Mouse (Mus musculus) ovary, postnatal 14 days (tissue): ENCODE results near the gene Hoxb13.

Source experiments
- DNase-seq: peaks from one replicate; pipeline ENCODE4 v3.0.0; 2022; ENCODE audit warnings: low spot score

Hoxb13 gene

DNA sequence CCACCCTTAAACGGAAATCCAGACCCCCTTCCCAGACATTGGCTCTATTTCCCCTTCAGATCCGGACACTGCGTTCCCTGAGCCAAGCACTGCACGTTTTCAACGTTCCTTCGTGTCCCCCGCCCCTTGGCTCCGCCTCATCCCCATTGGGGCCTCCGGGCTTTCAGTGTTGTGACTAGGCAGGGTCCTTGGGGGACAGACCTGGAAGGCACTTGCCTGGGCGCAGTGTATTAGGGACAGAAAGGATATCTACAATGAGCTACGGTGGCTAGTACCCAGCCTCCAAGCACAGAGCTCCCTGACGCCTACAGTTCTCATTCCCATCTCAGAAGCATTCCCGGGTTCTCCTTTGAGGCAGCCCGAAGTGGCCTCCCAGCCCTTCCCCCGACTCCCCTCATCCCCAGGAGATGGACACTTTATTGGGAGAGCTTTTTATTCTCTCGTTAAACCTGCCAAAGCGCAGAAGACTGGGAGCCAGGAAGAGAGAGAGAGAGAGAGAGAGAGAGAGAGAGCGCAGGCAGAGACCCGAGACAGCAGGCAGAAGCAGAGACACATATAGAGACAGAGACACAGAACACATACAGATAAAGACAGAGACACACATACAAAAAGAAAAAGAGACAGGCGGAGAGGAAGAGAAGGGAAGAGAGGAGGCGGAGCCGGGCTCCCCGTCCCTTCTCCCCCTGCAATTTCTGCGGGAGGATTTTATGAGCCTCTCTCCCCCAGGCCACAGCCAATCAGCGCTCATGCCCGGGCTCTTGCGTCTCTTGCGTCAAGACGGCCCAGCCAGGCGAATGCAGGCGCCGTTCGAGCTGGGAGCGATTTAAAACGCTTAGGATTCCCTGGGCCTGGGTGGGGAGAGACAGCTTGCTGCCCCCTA lies at the start of gene Hoxb13:
Gene Hoxb13 (plus strand): TSS at position 796 of the 880 bp plus-strand sequence.
- DNase-seq, result no peak

- peak; percentile 73 for DNase-seq
These were observed 48.4 kb upstream of the Hoxb13 start for GRCm38 (mm10) chr11:96145622-96146270.

DNA sequence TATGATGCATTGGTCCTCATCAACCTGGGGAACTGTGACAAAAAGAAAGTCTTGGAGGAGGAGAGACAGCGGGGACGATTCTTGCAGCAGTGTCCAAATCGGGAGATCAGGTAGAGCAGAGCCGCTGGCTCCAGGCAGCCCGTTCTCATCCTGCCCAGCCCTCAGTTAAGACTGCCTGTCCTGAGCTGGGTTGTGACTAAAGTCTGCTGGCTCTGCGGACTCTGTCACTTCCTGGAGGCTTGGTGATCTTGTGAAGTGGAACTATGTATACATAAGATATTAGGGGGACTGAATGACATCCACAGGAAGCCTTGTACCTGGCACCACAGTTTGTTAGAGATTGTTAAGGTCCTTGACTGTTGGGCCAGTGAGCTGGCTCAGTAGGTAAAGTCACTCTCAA lies 46.6 kb upstream of the Hoxb13 start:
- no peak for DNase-seq

DNA sequence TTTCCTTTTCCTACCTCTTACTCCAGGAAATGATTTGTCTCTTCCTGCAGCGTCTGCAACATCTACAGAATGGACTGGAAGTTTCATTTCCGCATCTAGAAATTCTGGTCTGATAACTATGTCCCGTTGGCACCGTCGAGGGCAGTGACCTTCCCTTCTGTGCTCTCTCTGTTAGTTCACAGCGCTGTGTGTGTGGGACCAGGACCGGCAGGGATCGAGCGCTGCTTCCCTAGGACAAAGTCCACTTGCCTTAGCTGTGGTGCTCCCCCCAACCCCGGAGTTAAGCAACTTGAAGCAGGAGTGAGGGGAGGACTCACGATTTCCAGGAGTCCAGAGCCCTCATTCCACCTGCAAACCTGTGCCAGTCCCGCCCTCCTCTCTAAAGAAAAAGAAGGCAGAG lies 29.3 kb upstream of the Hoxb13 start:
- DNase-seq, result no peak

- DNase-seq, result no peak
These were observed 26.0 kb upstream of the Hoxb13 start for GRCm38 (mm10) chr11:96168125-96168524.

DNA sequence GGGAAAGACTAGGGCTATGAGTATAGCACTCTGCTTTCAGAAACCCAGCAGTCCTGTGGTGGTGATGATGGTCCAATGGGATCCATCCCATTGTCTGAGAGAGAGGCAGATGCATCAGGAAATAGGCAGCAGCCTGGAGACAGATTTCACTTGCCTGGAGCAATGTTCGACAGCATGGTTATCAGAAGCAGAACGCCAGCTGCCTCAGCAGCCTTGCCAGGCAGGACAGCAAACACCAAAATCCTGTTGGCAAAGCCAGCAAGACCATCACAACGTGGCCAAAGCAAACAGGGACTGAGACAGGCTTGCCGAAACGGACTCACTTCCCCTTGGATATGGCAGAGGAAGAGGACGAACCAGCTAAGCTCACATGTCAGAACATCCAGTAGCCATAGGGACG lies 25.1 kb upstream of the Hoxb13 start:
- DNase-seq, result no peak

DNA sequence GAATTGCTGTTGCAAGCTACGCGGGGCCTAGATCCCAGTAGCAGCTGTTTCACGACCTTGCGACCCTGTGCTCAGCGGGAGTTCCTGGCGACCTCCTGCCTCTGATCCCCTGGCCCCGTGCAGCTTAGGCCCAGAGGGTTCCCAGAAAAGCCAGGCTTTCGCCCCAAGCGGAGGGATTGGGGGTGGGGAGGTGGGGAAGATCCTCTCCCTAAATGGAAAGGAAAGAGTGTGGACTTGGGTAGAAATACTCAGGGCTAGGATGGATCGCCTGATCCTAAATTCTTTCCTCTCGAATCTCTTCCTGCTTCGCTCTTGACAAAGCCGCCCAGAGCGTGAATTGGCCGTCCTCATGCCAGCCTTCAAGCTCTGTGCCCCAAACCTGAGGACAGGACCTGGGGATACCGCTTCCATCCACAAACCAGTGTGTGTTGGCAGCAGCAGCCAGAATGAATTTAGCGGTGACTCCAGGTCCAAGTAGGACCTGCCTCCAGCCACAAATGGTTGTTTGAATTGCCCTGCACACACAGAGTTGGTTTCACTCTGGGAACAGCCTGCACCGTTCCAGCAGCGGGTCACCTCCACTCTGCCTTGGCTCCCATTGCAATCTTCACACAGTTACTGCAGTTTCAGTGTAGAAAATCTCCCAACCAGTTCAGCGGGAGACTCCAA lies 23.3 kb upstream of the Hoxb13 start:
- no peak for DNase-seq

- no peak for DNase-seq
These were observed 22.5 kb upstream of the Hoxb13 start for GRCm38 (mm10) chr11:96171601-96172000.

DNA sequence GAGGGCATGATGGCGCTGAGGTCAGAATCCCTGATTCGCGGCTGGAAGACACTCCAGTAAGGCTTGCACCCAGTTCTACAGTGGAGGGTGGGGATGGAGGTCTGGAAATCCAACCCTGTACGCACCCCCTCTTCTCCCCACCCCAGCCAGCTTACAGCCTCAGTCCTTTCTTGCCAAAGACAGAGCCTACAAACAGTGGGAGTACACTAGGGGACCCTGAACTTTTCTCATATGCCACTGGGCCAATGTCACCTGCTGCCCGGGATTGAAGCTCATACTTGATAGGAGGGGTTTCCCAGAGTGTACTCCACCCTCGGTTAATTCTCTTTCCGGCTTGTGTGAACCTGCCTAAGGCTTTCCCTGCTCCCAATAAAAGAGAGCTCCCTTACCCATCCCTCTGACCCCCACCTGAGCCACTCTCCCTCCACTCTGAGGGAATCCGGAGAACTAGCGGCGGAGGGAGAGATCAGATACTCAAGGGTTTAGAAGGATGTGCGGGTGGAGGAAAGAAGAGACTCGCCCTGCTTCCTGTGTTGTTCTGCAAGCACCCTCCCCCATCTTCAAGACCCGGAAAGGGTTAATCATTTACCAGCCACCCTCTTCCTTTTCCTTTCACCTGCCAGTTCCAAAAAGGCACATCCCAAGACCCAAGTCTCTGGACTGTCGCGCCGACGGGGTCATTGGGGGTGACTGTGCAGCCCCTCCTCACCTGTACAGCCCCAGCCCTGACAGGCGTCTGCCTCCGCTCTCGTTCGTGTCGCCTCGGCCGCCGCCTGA lies 21.4 kb upstream of the Hoxb13 start:
- DNase-seq, result no peak

DNA sequence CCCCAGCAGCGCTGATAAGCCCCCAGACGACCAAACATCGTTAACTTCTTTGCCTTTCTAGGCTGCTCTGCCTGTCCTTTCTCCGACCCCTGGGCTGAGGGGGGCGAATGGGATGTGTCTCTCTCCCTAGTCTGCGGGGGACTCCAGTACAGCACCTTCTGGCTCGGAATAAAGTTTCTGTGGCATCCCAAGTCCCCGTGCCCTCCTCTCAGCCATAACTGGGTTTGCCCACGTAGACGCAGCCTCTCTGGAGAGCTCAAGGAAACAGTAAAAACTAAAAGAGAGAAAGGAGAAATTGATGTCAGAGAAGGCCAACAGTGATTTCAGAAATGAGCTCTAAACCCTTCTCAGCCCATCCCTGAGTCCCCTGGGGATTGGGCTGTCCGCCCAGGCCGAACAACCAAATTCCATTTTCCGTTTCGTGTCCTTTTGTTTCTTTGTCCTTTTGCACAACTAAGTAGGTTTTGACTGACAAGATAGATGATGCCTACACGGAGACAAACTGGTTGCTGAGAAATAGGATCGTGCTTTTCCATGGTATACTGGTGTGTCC lies 20.8 kb upstream of the Hoxb13 start:
- DNase-seq, result no peak

- no peak for DNase-seq
These were observed 19.2 kb upstream of the Hoxb13 start for GRCm38 (mm10) chr11:96174881-96175280.

DNA sequence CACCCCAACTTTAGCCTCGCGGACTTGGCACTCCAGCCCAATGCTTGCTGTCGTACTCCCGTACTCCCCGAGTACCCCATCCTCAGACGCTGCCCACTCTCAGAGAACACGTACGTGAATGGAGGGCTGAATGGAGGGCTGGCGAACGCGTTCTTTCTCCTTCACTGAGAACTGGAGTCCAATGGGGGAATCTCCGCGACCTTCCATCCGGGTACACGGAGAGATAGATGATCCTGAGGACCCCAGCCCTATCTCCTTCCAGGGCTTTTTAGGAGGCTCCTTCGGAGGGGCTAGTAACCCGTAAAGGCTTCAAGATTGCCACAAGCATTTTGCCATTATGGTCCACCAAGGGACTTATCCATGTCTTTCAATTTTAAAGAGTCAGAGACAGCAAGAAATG lies 18.6 kb upstream of the Hoxb13 start:
- DNase-seq, result no peak

- no peak for DNase-seq
These were observed 18.1 kb upstream of the Hoxb13 start for GRCm38 (mm10) chr11:96175951-96176530.

DNA sequence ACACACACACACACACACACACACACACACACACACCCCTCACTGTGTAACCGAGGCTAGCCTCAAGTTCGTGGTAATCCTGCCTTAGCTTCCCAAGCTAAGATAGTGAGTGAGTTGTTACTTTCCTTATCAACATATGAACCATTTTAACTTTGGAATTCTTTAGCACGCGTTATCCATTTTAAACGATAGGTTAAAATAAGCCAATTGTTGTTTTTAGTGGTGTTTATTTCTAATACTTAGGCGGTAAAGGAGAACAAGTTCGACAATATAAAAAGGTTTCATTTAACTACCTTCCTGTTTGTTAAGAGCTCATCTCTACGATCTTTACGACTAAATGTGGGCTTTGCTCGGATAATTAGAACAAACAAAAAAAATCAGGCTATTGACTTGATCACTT lies 17.3 kb upstream of the Hoxb13 start:
- DNase-seq, result no peak

DNA sequence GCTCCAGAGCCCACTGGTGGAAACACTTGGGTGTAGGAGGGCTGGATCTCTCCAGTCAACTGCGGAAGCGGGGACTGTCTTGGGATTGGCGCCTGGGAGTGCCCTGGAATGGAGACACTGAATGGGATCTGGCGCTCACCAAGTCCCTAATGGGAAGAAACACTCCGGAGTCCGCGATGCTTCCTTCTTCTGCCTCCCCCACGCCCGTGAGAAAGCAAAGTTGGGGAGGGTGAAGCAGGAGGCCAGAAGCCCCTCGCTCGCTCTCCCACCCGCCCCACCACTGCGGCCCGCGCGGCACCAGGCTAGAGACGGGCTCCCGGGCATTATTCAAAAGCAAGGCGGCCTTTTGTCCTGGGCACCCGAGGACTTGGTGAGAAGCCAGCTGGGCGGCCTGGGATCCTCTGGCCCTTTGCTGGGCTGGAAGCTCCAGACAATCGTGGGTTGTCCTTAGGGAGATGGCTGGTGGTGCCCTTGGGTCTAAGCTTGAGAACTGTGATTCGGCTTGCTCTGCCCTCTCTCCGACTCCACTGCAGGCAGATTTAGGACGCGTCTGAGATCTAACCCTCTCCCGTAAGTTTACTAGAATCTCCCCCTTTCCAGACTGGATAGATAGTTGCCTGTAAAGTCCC lies 16.5 kb upstream of the Hoxb13 start:
- DNase-seq, result no peak

DNA sequence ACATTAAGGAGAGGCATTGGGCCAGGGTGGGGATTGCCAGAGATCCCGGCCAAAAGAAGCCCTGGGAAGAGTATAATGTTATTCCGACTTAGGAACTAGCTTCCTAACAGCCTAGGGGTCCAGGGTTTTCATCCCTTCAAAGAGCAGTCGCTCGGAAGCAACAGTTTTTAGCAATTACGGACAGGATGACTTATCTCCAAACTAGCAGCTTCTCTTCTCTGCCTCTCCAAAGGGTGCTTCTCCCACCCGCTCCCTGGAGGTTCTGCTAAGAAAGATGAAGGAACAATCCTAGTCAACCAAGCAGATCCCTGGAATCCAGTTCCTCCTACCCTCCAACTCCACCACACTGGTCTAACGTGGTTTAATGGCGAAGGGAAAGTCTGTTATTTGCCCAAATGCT lies 15.8 kb upstream of the Hoxb13 start:
- no peak for DNase-seq

DNA sequence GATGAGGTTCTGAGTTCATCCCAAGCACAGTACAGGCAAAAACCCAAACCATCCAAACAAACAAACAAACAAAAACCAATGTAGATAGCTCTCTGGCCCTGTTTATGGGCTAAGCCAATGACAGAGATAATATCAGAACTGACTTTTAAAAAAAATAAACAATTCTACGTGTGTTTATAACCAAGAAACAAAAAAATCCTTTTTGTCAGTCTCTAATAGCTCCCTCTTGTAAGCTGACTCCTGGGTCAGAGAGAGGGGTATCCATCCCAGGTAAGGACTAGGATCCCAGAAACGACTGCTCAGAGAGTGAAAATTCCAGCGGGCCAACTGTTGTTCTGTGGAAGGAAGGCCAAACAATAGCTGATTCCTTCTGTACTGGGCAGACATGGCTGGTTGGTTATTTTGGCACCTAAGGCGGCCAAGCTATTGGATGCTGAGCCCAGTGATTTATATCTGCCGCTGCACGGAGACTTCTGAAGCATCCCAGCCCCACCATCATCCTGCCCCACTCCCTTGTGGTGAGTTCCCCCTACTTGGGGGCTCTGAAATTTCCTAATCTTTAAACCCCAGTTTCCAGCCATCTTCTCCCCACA lies 15.1 kb upstream of the Hoxb13 start:
- no peak for DNase-seq

DNA sequence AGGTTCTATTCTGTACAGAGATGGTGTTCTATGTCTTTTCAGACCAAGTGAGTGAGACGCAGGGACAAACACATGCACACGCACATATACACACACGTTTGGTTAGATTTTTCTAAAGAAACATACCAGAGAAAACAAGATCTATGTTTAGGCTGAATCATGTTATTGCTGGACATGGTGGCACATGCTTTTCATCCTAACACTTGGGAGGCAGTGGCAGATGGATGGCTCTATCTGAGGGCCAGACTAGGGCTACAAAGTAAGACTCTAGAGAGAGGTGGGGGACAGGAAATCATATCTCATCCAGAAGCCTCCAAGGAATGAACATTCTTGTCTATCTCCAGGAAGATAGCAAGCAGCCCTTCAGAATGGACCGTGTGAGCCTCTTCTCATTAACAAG lies 13.1 kb upstream of the Hoxb13 start:
- no peak for DNase-seq

DNA sequence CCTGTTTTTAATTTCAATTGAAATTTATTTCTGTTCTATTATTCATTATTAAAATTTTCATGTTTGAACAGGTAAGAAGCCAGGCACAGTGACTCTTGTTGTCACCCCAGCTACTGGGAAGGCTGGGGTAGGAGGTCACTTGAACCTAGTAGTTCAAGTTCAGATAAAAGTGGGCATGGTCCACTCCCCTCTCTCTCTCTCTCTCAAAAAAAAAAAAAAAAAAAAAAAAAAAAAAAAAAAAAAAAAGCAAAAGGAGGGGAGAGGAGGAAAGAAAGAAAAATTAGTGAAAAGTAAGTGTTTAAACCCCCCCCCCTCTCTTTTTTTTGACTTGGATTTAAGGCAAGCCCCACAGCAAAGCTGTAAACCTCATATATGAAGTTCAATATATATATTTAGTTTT lies 9.9 kb upstream of the Hoxb13 start:
- DNase-seq, result no peak

DNA sequence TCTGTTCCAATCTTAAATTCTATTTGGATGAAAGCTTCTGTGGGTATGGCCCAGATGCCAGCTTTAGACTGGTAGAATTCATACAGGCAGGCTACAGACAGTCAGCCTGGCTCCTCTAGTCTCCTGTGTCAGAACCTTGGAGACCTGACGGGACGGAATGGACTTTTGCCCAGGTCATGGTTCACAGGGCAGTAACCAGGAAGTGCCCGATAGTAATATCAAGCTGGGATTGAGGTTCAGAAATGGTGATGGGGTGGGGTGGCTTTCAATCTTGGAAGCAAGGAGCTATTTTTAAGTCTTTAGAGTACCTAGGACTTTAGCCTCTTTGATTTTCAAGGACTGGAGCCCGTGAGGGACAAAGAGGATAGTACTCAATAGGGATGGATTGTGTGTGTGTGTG lies 6.8 kb upstream of the Hoxb13 start:
- DNase-seq, result no peak
